Mouse (Mus musculus) embryonic facial prominence, embryonic 15.5 days (tissue): ENCODE measurements around the gene Xrcc2. TPM values are rescaled to one million over a fixed set of nuclear protein-coding genes. Genes with fewer than 3 reads are reported as not detected.
A peak's percentile ranks its signal among the peaks of the same experiment; 100 is the strongest.
"Not testable (repeated sequence)": the region's sequence is repeated elsewhere in the genome, so short reads cannot be mapped to it uniquely, and the experiment has no call there.

Experiments
- ATAC-seq: fragments of 200-750 bp; cut with Nextera tagmentation; 2 replicates; pipeline ENCODE4 v1.8.0; 2017; ENCODE audit warnings: low read depth, moderate TSS enrichment; ENCODE audit not compliant: insufficient number of reproducible peaks, low FRiP score, low TSS enrichment
- H3K27ac ChIP-seq: fragments of 300-500 bp; sonication (generic); replicated peaks from 2 replicates; pipeline ENCODE4 v1.5.1; 2015; ENCODE audit warnings: mild to moderate bottlenecking, inconsistent platforms
- H3K27me3 ChIP-seq: fragments of 300-500 bp; sonication (generic); 2 replicates; pipeline ENCODE4 v1.6.1; 2015; ENCODE audit warnings: inconsistent platforms
- H3K36me3 ChIP-seq: fragments of 300-500 bp; sonication (generic); 2 replicates; pipeline ENCODE4 v1.6.1; 2015; ENCODE audit warnings: mild to moderate bottlenecking, inconsistent platforms
- H3K4me1 ChIP-seq: fragments of 300-500 bp; sonication (generic); 2 replicates; pipeline ENCODE4 v1.6.1; 2015; ENCODE audit warnings: inconsistent platforms
- H3K4me2 ChIP-seq: fragments of 300-500 bp; sonication (generic); replicated peaks from 2 replicates; pipeline ENCODE4 v1.6.1; 2015; ENCODE audit warnings: mild to moderate bottlenecking, inconsistent platforms
- H3K4me3 ChIP-seq: fragments of 300-500 bp; sonication (generic); replicated peaks from 2 replicates; pipeline ENCODE4 v1.5.1; 2015; ENCODE audit warnings: mild to moderate bottlenecking, inconsistent platforms
- H3K9ac ChIP-seq: fragments of 300-500 bp; sonication (generic); 2 replicates; pipeline ENCODE4 v1.6.1; 2015; ENCODE audit warnings: inconsistent platforms
- H3K9me3 ChIP-seq: fragments of 300-500 bp; sonication (generic); replicated peaks from 2 replicates; pipeline ENCODE4 v1.6.1; 2016; ENCODE audit warnings: inconsistent platforms
- WGBS: fragments of 180-500 bp; shearing (Covaris S2); methylation state at CpG from one replicate; pipeline ENCODE4 v1.1.7; 2015; 5-methylcytosine and 5-hydroxymethylcytosine counted together
- polyA plus RNA-seq: library from polyadenylated mRNA; unstranded; fragments of >200 nt; fragmentation: Nextera tagmentation; extraction: Ambion mirVana; gene quantifications from 2 replicates; pipeline ENCODE4 v1.2.1, GENCODE M21; 2015

Xrcc2 gene
- 8.5 and 10.3 TPM in 2 replicates for polyA plus RNA-seq

- ATAC-seq = peak; percentile 89
- Histone ChIP-seq H3K27ac (peak within 1 kb of the TSS; percentile 65), H3K9me3 (no peaks in the 10 kb centered on the region), H3K36me3 (no peaks in the 10 kb centered on the region), H3K4me2 (peak within 1 kb of the TSS; percentile 62), H3K27me3 (no peaks in the 10 kb centered on the region), H3K4me3 (peak within 1 kb of the TSS; percentile 90), H3K9ac (peak within 1 kb of the TSS; percentile 65), H3K4me1 (peaks cover 13% of the 10 kb centered on the region)
- 8% methylated on average over 51 of the region's 51 CpGs for WGBS
Observed at GRCm38 (mm10) chr5:25705567-25706349, at the start of gene Xrcc2. Gene Xrcc2, minus strand, starts transcription at chr5:25705825.

- Histone ChIP-seq H3K9me3 (no peaks in the 10 kb centered on the region), H3K27ac (no peak overlapping the region), H3K27me3 (no peaks in the 10 kb centered on the region), H3K4me3 (no peak overlapping the region), H3K4me2 (no peak overlapping the region), H3K9ac (no peak overlapping the region), H3K36me3 (no peaks in the 10 kb centered on the region), H3K4me1 (peaks cover under 1% of the 10 kb centered on the region; the same call in 1 of the 2 replicates)
- 14% methylated on average over 2 of the region's 2 CpGs for WGBS
- ATAC-seq = peak; percentile 48; the same call in 1 of the 2 replicates
Observed at GRCm38 (mm10) chr5:25754236-25754766, 48.7 kb upstream of the Xrcc2 start.

GRCm38 (mm10) chr5:25753556-25754235 lies 48.1 kb upstream of the Xrcc2 start:
- no peak overlapping the region for H3K4me3 ChIP-seq
- WGBS = 37% methylated on average over 8 of the region's 8 CpGs
- H3K4me1 ChIP-seq = no peaks in the 10 kb centered on the region; the same call in 1 of the 2 replicates
- no peaks in the 10 kb centered on the region for H3K27me3 ChIP-seq
- H3K4me2 ChIP-seq = no peak overlapping the region
- H3K9ac ChIP-seq = no peak overlapping the region
- no peaks in the 10 kb centered on the region for H3K36me3 ChIP-seq
- H3K27ac ChIP-seq = no peak overlapping the region
- no peaks in the 10 kb centered on the region for H3K9me3 ChIP-seq
- ATAC-seq = no peak

GRCm38 (mm10) chr5:25752862-25753261 lies 47.2 kb upstream of the Xrcc2 start:
- Histone ChIP-seq H3K4me1 (no peaks in the 10 kb centered on the region; the same call in 1 of the 2 replicates), H3K27ac (no peak overlapping the region), H3K36me3 (no peaks in the 10 kb centered on the region), H3K4me2 (no peak overlapping the region), H3K4me3 (no peak overlapping the region), H3K9me3 (no peaks in the 10 kb centered on the region), H3K27me3 (no peaks in the 10 kb centered on the region), H3K9ac (no peak overlapping the region)
- ATAC-seq = no peak
- 65% methylated on average over 5 of the region's 5 CpGs for WGBS

GRCm38 (mm10) chr5:25751552-25751951 lies 45.9 kb upstream of the Xrcc2 start:
- Histone ChIP-seq H3K4me3 (no peak overlapping the region), H3K4me2 (no peak overlapping the region), H3K27me3 (no peaks in the 10 kb centered on the region), H3K4me1 (no peaks in the 10 kb centered on the region; the same call in 1 of the 2 replicates), H3K27ac (no peak overlapping the region), H3K36me3 (no peaks in the 10 kb centered on the region), H3K9ac (no peak overlapping the region), H3K9me3 (no peaks in the 10 kb centered on the region)
- no peak for ATAC-seq

GRCm38 (mm10) chr5:25748613-25749012 lies 43.0 kb upstream of the Xrcc2 start:
- Histone ChIP-seq H3K4me1 (no peaks in the 10 kb centered on the region; the same call in 1 of the 2 replicates), H3K9ac (no peak overlapping the region), H3K27me3 (no peaks in the 10 kb centered on the region), H3K4me3 (no peak overlapping the region), H3K27ac (no peak overlapping the region), H3K4me2 (no peak overlapping the region), H3K9me3 (no peaks in the 10 kb centered on the region), H3K36me3 (no peaks in the 10 kb centered on the region)
- no peak for ATAC-seq
- 71% methylated on average over 3 of the region's 3 CpGs for WGBS

GRCm38 (mm10) chr5:25747904-25748303 lies 42.3 kb upstream of the Xrcc2 start:
- no peak for ATAC-seq
- H3K4me2 ChIP-seq = no peak overlapping the region
- H3K9me3 ChIP-seq = no peaks in the 10 kb centered on the region
- no peaks in the 10 kb centered on the region for H3K27me3 ChIP-seq
- no peak overlapping the region for H3K9ac ChIP-seq
- no peaks in the 10 kb centered on the region for H3K4me1 ChIP-seq
- no peak overlapping the region for H3K4me3 ChIP-seq
- H3K36me3 ChIP-seq = no peaks in the 10 kb centered on the region
- no peak overlapping the region for H3K27ac ChIP-seq

- H3K27me3 ChIP-seq, H3K9me3 ChIP-seq, H3K9ac ChIP-seq, H3K4me1 ChIP-seq, ATAC-seq, H3K27ac ChIP-seq, H3K36me3 ChIP-seq, H3K4me3 ChIP-seq, H3K4me2 ChIP-seq: not testable (repeated sequence)
- 92% methylated on average over 1 of the region's 1 CpGs for WGBS
Observed at GRCm38 (mm10) chr5:25738902-25739301, 33.3 kb upstream of the Xrcc2 start.

GRCm38 (mm10) chr5:25738448-25738847 lies 32.8 kb upstream of the Xrcc2 start:
- WGBS = 49% methylated on average over 3 of the region's 3 CpGs
- H3K36me3 ChIP-seq = no peaks in the 10 kb centered on the region
- H3K4me2 ChIP-seq = no peak overlapping the region
- no peaks in the 10 kb centered on the region for H3K27me3 ChIP-seq
- no peaks in the 10 kb centered on the region for H3K9me3 ChIP-seq
- no peak for ATAC-seq
- H3K27ac ChIP-seq = no peak overlapping the region
- H3K9ac ChIP-seq = no peak overlapping the region
- no peak overlapping the region for H3K4me3 ChIP-seq
- H3K4me1 ChIP-seq = no peaks in the 10 kb centered on the region

- Histone ChIP-seq H3K9ac (no peak overlapping the region), H3K4me3 (no peak overlapping the region), H3K27ac (no peak overlapping the region), H3K4me2 (no peak overlapping the region), H3K4me1 (no peaks in the 10 kb centered on the region), H3K27me3 (no peaks in the 10 kb centered on the region), H3K9me3 (no peaks in the 10 kb centered on the region), H3K36me3 (no peaks in the 10 kb centered on the region)
- WGBS = 70% methylated on average over 2 of the region's 2 CpGs
- ATAC-seq = no peak
Observed at GRCm38 (mm10) chr5:25735861-25736260, 30.2 kb upstream of the Xrcc2 start.

GRCm38 (mm10) chr5:25734318-25734717 lies 28.7 kb upstream of the Xrcc2 start:
- Histone ChIP-seq H3K27ac (no peak overlapping the region), H3K4me3 (no peak overlapping the region), H3K27me3 (no peaks in the 10 kb centered on the region), H3K4me2 (no peak overlapping the region), H3K36me3 (no peaks in the 10 kb centered on the region), H3K4me1 (no peaks in the 10 kb centered on the region), H3K9me3 (no peaks in the 10 kb centered on the region), H3K9ac (no peak overlapping the region)
- ATAC-seq = no peak
- 11% methylated on average over 1 of the region's 1 CpGs for WGBS
